Mouse (Mus musculus) embryo, embryonic 11.5 days (tissue): ENCODE measurements around the gene Erbb3.
"Not testable (repeated sequence)": the region's sequence is repeated elsewhere in the genome, so short reads cannot be mapped to it uniquely, and the experiment has no call there.

ENCODE experiments used
- DNase-seq: peaks from one replicate; pipeline ENCODE4 v3.0.0-alpha.2; 2012; ENCODE audit warnings: low read depth, low spot score

The Erbb3 gene

DNA sequence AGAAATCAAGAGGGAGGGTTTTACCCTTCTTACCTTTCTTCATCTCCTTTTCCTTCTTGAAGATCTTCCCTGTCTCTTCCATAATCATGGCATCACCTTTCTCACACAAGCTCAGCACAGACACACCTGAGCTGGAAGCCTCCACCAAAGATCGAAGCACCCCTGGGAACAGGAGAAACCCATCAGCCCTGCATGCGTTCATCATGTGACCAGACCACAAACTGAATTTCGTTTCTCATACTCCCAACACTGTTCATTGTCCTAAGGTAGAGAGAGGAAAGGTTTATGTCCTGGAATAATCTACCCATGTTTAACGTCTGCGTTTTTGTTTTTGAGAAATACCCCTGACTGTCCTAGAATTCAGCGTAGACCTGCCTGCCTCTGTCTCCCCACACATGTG, 25.9 kb downstream of the Erbb3 start:
- no peak for DNase-seq

DNA sequence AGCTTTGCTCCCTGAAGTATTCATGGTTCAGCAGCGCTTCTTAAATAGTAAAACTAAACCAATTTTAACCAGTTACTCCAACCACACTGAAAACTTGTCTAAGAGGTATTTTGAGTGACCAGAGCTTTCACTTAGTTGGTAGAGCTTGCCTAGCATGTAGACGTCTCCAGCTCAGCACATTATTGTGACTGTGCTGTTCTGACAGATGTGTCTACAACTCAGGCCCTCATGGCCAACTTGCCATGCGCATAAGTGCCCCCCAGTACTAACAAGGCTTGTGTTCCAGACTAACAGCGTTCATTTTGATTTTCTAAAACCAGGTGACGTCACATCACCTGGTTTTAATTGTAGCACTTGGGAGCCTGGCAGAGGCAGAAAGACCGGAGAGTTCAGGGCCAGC, 32.5 kb downstream of the Erbb3 start:
- DNase-seq = no peak

DNA sequence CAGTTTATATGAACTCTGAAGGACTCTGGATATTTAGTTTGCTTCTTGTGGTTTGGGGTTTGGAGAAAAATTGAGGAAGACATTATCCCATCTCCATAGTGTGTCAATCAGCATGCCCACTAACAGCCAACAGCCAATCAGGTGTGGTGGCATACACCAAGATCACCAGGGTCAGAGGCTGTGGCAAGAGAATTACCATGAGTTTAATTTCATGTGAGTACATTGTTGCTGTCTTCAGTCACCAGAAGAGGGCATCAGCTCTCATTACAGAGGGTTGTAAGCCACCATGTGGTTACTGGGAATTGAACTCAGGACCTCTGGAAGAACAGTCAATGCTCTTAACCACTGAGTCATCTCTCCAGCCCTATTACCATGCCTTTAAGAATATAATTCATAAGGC, 33.2 kb downstream of the Erbb3 start:
- no peak for DNase-seq

DNA sequence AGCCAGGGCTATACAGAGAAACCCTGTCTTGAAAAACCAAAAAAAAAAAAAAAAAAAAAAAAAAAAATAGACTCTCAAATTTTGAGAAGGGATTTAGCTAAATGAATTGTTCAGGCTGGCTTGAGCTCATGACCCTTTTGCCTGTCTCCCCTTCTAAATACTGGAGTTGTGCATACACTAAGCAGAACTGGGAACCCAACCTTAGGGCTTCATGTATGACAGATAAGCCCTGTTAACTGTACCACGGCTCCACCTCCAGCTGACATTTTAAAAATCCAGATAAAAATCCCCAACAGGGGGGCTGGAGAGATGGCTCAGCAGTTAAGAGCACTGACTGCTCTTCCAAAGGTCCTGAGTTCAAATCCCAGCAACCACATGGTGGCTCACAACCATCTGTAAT, 33.9 kb downstream of the Erbb3 start:
- DNase-seq = not testable (repeated sequence)

DNA sequence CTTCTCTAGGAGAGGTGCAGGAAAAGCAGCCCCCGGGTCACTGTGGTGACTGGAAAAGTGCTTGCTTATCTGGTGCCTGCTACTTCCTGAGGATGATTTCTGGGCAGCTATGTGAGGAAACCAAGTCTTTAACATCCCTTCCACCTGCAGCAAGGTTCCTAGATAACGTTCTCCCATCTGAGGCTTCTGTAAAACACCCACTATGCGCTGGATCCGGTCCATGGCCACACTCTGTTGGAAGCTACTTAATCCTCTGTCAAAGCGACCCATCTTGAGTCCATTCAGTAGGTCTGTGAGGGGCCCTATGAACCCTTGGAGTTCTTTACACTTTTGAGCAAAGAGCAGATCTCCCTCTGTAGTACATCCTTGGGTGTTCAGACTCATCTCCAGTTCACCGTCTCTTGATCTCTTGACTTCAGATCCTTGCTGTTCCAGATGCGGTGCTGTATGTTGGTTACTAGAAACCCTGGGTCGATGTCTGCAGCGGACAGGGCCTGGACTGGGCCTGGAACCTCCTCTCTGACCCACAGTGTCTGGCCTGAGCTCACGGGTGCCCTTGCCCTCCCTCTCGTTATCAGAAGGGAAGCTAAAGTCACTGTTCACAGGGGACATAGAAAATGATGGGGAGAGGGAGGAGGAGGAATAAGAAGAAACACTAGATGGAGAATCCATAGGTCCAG, 39.2 kb downstream of the Erbb3 start:
- not testable (repeated sequence) for DNase-seq

DNA sequence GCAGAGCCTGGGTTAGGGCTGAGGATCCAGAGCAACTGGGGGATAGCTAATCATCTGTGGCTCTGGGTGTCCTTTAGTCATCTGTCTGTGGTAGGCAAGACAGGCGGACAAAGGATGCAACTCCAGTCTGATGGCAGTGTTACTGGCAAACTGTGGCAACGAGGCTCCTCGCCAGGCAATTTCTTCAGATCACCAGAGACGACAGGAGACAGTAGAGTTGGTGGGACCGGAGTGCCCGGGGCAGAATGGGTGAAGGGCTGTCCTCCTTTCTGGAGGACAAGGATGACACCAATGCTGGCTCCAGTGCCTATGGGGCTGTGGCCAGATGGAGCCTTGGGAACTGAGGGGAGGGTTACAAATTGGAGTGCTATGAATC, 39.8 kb downstream of the Erbb3 start:
- DNase-seq = not testable (repeated sequence)

DNA sequence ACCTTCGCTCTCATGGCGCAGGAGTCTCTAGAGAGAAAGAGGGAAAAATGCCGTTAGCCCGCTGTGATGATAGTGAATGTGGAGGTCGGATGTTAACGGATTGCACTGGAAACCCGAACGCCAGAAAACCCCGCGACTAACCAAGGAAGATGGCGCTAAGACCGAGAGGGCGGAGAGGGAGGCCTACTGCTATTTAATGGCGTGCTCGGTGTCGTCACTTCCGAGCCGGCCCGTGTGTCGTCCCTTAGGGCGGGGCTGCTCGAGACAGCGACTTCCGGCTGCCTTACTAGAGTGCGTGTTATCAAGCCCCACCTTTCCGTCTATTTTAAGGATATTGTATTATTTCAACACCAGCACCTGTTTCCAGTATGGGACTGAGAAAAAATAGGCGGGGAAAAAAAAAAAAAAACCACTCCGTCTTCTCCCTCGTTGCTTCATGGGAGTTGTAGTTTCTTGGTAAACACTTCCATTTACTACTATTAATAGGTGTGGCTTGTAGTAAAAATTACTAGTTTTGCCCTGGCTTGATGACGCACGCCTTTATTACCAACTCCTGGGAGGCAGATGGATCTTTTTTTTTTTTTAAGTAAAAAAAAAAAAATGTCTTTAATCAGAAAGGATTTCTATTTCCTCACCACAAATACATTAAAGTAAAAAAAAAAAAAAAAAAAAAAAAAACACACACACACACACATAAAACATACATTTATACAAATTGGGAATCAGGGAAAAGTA, 40.3 kb downstream of the Erbb3 start, which contains the start of gene Rpl41:
TSS of gene Rpl41 (minus strand) at position 359 of the 735 bp plus-strand sequence.
- peak; percentile 91 for DNase-seq

DNA sequence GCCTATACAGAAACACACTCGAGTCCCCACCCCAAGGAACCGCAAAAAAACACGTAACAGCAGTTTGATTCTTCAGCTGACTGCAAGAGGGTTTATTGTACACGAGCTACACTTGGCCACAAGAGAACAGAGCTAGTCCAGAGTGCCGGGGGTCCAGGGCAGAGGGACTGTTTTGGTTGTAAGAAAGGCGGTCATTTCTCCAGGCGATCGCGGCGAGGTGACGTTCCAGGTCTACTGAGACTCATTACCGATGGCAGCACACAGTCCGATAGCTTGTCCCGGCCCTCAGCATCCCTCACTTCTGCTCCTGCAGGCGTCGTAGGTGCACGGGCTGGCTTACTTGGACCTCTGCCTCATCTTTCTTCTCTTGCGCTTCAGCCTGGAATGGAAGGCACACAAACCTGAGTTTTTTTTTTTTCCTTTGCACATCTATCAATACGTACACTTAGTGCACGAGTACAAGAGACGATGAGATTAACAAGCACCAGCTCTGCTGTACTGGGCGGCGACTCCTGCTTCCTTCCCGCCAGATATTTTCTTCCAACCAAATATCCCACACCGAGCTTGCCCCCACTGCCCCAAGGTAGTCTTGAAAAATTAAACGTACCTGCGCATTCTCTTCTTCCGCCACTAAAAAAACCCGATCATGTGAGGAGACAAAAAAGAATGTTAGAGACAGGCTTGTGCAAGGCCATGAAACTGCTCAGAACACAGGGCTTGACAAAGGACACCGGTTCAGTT, 41.2 kb downstream of the Erbb3 start:
- DNase-seq = not testable (repeated sequence)

DNA sequence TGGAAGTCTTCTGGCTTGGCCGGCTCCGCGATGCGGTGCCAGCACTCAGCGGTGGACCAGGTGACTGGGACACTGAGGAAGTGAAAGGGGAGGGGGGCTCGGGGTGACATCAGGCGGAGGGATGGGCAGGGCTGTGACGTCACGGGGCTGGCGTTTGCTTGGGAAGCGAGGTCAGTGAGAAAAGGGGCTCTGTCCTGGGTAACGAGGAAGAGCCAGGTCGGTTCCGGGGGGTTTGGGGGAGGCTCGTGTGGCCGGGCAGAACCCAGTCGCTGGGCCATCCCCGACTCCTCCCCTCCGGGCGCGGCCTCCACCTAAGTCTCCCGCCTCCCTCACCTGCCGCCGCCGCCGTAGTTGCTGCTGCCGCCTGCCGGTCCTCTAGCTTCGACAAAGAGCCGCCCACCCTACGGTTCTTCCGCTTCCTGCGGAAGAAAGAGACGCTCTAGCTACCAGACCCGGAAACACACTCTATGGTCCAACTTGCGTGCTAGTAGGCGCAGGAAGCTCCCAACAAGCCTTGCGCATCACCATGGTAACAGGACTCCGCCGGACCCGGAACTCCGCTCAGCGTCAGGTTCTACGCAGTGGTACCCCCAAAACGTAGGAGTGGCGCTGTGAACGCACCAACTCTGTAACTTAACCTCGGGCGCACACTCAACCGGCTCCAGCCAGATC, 42.0 kb downstream of the Erbb3 start, which contains the start of gene Zc3h10:
TSS of gene Zc3h10 (minus strand) at position 414 of the 672 bp plus-strand sequence.
- DNase-seq = peak; percentile 91

DNA sequence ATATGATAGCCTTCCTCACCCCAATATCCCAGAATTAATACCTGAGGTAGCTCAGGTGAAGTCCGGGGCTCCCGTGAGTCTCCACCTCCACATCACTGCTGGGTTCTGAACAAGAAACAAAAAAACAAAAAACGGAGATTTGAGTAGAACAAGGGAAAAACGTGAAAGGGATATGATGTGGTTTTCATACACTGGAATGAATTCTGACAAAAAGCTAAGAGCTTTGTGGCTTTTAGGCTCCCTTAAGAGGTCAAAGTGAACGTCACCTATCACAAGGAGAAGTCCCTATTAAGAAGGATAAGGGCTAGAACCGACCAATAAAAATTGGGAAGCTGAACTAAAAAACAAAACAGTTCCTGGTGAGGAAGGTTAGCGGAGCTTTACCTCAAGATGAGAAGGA, 42.7 kb downstream of the Erbb3 start:
- no peak for DNase-seq

DNA sequence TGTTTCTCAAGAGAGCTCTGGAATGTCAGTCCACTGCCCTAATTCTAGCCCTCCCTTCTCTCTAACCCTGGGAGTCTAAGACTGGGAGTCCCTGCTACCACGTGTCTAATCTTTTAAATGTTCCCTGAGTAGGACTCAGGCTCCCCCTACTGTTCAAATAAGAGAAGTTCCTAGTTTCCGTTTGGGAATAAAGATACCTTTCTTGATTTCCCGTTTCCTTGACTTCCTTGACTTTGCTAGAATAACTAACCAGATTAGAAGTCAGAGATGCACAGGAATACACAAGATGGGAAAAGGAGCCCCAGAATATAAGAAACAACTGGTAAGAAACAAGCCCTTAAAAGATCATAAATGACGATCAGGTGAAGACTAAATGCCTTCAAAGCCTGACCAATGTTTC, 43.1 kb downstream of the Erbb3 start:
- no peak for DNase-seq

DNA sequence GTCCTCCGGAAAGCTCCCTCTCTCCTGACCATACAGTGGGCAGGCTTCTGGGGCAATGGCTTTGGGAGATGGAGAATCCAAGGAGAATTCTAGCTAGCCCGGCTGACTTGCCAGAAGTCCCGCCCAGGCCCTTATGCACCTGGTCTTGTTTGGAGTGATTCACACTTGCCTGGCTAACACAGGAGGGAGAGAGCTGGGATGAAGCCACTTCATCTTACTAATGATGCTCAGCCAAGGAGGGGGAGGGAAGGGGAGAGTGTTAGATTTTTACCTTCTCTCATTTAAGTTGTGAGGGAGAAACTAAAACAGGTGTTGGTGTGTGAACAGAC, 43.9 kb downstream of the Erbb3 start:
- no peak for DNase-seq

DNA sequence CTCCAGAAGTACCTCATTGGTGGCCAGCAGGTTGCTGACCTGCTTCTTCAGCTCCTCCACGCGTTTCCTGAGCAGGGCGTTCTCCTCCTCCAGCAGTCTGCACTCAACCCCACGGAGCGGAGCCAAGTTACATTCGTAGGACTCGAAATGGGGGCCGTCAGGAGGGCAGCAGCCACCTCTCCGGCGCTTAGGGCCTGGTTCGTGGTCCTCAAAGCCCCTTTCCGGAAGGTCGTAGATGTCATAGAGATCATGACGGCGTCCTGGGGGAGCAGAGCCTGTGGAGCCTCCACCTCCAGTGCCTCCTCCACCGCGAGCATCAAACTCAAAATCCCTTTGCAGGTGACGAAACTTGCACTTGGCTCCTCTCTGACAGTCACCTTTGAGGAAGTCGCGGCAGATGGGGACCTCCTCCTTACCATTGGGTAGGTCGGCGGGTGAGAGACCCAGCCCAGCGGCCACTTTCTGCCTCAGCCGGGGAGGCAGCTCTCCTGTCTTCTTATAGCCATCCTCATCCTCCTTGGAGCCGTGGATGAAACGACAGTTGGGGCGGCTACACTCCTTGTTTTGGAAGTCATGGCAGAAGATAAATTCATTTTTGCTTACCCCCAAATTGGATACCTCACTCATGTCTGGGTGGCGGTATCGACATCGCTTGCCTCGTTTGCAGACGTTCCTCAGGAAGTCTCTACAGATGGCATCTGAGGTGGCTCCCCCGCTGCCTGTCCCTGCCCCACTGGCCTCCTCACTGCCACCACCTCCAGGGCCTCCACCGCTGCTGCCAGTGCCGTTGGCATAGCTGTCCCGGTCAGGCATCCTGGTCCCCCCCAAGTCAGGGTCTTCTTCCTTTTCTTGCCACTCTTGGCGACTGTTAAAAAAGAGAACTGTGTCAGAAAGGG, 44.5 kb downstream of the Erbb3 start:
- DNase-seq = no peak

DNA sequence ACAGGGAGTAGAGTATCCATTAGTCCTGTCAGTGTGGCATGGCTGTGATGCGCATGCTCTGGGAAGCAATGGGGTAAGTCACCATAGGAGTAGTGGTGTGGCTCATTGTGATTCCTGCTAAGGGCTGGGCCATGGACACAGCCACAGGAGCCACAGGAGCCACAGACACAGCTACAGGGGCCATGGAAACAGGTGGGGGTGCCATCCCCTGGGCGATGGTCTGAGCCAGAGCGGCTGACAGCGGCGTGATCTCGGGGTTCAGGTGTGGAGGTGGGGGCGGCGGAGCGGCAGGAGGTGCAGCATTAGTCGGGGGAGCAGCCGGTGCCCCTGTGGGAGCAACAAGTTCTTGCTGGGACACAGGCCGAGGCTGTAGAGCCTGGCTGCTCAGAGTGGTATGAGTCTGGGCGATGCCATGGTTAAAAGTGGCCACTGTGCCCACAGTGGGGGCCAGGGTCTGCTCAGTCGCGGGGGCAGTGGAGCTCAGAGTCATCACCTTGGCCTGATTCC, 45.2 kb downstream of the Erbb3 start:
- no peak for DNase-seq

DNA sequence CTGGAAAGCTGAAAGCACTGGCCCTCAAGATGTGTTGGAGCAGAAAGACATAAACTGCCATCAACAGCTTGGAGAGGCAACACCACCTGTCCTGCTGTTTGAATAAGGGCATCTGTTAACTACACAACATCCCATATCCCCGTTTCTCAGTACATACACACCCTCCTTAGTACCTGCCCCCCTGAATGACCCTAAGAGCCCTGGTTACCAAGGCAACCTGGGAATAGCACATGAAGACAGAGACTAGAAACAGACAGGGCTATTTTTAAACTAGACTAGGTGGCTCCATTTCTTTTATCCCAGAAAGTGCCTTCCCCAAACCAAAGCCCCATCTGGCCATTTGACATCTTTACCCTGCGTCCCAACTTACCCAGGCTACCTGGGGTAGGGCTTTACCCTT, 46.4 kb downstream of the Erbb3 start:
- DNase-seq = no peak

DNA sequence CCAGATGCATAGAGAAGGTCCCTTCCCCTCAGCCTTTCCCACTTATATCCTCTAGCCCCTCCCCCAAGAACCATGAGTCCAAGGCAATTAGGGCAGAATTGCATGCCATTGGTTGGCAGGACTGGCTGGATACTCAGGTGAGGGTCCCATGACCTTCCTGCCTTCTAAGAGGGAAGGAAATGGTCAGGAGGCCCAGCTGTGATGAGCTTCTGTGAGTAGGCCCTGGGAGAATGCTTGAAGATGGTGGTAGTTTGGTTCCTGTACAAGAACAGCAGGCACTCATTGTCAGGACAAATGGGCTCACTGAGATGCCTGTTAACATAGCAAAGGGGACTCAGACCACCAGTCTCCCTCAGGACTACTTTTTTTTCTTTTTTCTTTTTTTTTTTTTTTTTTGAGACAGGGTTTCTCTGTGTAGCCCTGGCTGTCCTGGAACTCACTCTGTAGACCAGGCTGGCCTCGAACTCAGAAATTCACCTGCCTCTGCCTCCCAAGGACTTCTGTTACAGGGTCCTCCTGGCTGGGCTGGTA, 51.0 kb downstream of the Erbb3 start:
- DNase-seq = no peak

DNA sequence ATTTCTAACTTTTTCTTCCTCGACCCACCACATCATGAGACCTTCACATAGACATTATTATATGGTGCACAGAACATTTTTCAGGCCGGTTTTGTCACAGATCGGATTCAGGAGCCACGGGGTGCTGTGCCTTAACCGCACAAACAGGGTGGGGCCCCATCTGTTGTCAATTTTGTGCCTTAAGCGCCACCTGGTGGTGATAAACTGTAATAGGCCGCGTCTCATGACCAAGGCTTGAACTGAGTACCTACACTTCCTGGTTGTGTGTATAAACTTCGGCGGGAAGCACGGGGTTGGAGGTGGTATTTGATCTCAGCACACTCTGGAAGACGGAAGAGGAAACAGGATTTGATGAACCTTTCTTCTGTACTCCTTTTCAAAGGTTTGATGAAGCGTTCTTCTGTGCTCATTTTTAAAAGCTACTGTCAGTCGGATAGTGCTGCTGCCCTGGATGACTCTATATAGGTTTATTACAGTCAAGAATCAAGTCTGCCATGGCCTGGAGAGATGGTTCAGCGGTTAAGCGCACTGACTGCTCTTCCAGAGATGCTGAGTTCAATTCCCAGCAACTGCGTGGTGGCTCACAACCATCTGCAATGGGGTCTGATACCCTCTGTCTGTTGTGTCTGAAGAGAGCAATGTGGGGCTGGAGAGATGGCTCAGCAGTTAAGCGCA, 53.0 kb downstream of the Erbb3 start:
- DNase-seq = peak; percentile 83

DNA sequence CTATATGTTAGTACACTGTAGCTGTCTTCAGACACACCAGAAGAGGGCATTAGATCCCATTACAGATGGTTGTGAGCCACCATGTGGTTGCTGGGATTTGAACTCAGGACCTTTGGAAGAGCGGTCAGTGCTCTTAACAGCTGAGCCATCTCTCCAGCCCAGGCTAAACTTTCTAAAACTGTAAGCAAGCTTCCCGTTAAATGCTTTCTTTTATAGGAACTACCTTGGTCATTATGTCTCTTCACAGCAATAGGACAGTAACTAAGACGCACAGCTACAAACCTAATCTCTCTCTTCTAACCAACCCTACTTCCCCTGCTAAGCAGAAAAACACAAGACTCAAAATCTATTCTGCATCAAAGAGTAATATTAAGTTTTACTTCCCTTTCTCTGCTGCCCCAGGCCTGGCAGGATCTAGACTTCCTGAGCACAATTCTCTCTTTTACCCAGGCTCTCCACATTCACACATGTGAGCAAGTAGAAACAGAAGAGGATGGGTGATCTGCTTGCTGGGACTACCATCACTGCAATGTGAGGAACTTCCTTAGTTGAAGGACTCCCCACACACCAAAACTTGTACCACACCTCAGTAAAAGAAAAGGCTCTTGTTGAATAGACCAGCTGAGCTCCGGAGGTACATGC, 53.7 kb downstream of the Erbb3 start:
- DNase-seq = no peak

DNA sequence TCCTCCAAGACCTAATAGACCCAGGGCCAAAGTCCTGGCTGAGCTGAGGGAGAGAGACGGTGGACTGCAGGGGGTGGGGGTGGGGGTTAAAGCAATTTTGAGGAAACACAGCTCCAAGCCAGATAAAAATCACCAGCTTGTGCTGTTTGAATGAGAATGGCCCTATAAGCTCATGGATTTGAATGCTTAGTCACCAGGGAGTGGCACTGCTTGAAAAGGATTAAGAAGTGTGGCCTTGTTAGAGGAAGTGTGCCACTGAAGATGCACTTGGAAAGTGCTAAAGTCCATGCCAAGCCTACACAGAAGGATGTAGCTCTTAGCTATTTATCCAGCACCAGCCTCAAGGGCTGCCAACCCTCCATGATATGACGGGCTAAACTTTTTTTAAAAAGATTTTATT, 54.2 kb downstream of the Erbb3 start:
- DNase-seq = no peak
